Mouse (Mus musculus) neural tube, embryonic 12.5 days (tissue): ENCODE results near the gene Prss22. TPM values are rescaled to one million over a fixed set of nuclear protein-coding genes. Genes with fewer than 3 reads are reported as not detected.

Source experiments
- ATAC-seq: fragments of 200-750 bp; cut with Nextera tagmentation; 2 replicates; pipeline ENCODE4 v1.8.0; 2017; ENCODE audit warnings: low read depth, mild to moderate bottlenecking, moderate TSS enrichment, moderate library complexity; ENCODE audit not compliant: low FRiP score
- H3K27ac ChIP-seq: fragments of 300-500 bp; sonication (generic); 2 replicates; pipeline ENCODE4 v1.5.1; 2016
- H3K27me3 ChIP-seq: fragments of 300-500 bp; sonication (generic); replicated peaks from 2 replicates; pipeline ENCODE4 v1.6.1; 2016; ENCODE audit warnings: mild to moderate bottlenecking
- H3K36me3 ChIP-seq: fragments of 300-500 bp; sonication (generic); 2 replicates; pipeline ENCODE4 v1.6.1; 2016; ENCODE audit warnings: mild to moderate bottlenecking
- H3K4me1 ChIP-seq: fragments of 300-500 bp; sonication (generic); 2 replicates; pipeline ENCODE4 v1.6.1; 2016
- H3K4me2 ChIP-seq: fragments of 300-500 bp; sonication (generic); replicated peaks from 2 replicates; pipeline ENCODE4 v1.6.1; 2016; ENCODE audit warnings: mild to moderate bottlenecking
- H3K4me3 ChIP-seq: fragments of 300-500 bp; sonication (generic); 2 replicates; pipeline ENCODE4 v1.5.1; 2016
- H3K9ac ChIP-seq: fragments of 300-500 bp; sonication (generic); 2 replicates; pipeline ENCODE4 v1.6.1; 2016; ENCODE audit warnings: mild to moderate bottlenecking
- H3K9me3 ChIP-seq: fragments of 300-500 bp; sonication (generic); 2 replicates; pipeline ENCODE4 v1.6.1; 2016; ENCODE audit warnings: mild to moderate bottlenecking
- WGBS: fragments of 180-500 bp; shearing (Covaris S2); methylation state at CpG from one replicate; pipeline ENCODE4 v1.1.7; 2016; 5-methylcytosine and 5-hydroxymethylcytosine counted together
- polyA plus RNA-seq: library from polyadenylated mRNA; unstranded; fragments of >200 nt; fragmentation: Nextera tagmentation; extraction: Ambion mirVana; gene quantifications from 2 replicates; pipeline ENCODE4 v1.2.1, GENCODE M21; 2016

Prss22 gene
- polyA plus RNA-seq, 1 experiment from 2014 or later = 0.24 TPM

- no peak overlapping the region for H3K9ac ChIP-seq
- H3K4me2 ChIP-seq = no peak overlapping the region
- H3K4me3 ChIP-seq = no peak overlapping the region
- ATAC-seq = no peak
- H3K9me3 ChIP-seq = no peaks in the 10 kb centered on the region
- H3K4me1 ChIP-seq = no peaks in the 10 kb centered on the region
- 88% methylated on average over 5 of the region's 5 CpGs for WGBS
- H3K36me3 ChIP-seq = no peaks in the 10 kb centered on the region
- no peak overlapping the region for H3K27ac ChIP-seq
- no peaks in the 10 kb centered on the region for H3K27me3 ChIP-seq
Observed at GRCm38 (mm10) chr17:24014433-24014965, 16.6 kb upstream of the Prss22 start.

GRCm38 (mm10) chr17:24012921-24013320, 15.0 kb upstream of the Prss22 start:
- Histone ChIP-seq H3K9me3 (no peaks in the 10 kb centered on the region), H3K4me1 (no peaks in the 10 kb centered on the region), H3K4me2 (no peak overlapping the region), H3K27me3 (no peaks in the 10 kb centered on the region), H3K36me3 (no peaks in the 10 kb centered on the region), H3K4me3 (no peak overlapping the region), H3K27ac (no peak overlapping the region), H3K9ac (no peak overlapping the region)
- ATAC-seq = no peak
- WGBS = 79% methylated on average over 2 of the region's 2 CpGs

- Histone ChIP-seq H3K36me3 (no peaks in the 10 kb centered on the region), H3K9me3 (no peaks in the 10 kb centered on the region), H3K9ac (no peak overlapping the region), H3K27me3 (no peaks in the 10 kb centered on the region), H3K4me1 (no peaks in the 10 kb centered on the region), H3K4me3 (no peak overlapping the region), H3K27ac (no peak overlapping the region), H3K4me2 (no peak overlapping the region)
- 38% methylated on average over 5 of the region's 5 CpGs for WGBS
- no peak for ATAC-seq
Observed at GRCm38 (mm10) chr17:24009617-24010016, 11.7 kb upstream of the Prss22 start.

- H3K4me1 ChIP-seq = no peaks in the 10 kb centered on the region
- H3K27ac ChIP-seq = no peak overlapping the region
- no peak for ATAC-seq
- no peaks in the 10 kb centered on the region for H3K9me3 ChIP-seq
- H3K4me2 ChIP-seq = no peak overlapping the region
- H3K9ac ChIP-seq = no peak overlapping the region
- H3K36me3 ChIP-seq = no peaks in the 10 kb centered on the region
- no peak overlapping the region for H3K4me3 ChIP-seq
- 75% methylated on average over 4 of the region's 4 CpGs for WGBS
- H3K27me3 ChIP-seq = no peaks in the 10 kb centered on the region
Observed at GRCm38 (mm10) chr17:24008105-24008504, 10.2 kb upstream of the Prss22 start.

- no peaks in the 10 kb centered on the region for H3K9me3 ChIP-seq
- H3K9ac ChIP-seq = no peak overlapping the region
- no peak overlapping the region for H3K4me3 ChIP-seq
- H3K36me3 ChIP-seq = no peaks in the 10 kb centered on the region
- H3K4me1 ChIP-seq = no peaks in the 10 kb centered on the region
- WGBS = 81% methylated on average over 1 of the region's 1 CpGs
- no peak for ATAC-seq
- H3K27me3 ChIP-seq = no peaks in the 10 kb centered on the region
- H3K4me2 ChIP-seq = no peak overlapping the region
- H3K27ac ChIP-seq = no peak overlapping the region
Observed at GRCm38 (mm10) chr17:24007391-24007790, 9.5 kb upstream of the Prss22 start.

- ATAC-seq = no peak
- H3K4me3 ChIP-seq = no peak overlapping the region
- no peaks in the 10 kb centered on the region for H3K9me3 ChIP-seq
- H3K27me3 ChIP-seq = no peaks in the 10 kb centered on the region
- no peak overlapping the region for H3K27ac ChIP-seq
- no peak overlapping the region for H3K4me2 ChIP-seq
- WGBS = 46% methylated on average over 2 of the region's 2 CpGs
- H3K4me1 ChIP-seq = no peaks in the 10 kb centered on the region
- no peak overlapping the region for H3K9ac ChIP-seq
- H3K36me3 ChIP-seq = no peaks in the 10 kb centered on the region
Observed at GRCm38 (mm10) chr17:24006930-24007329, 9.0 kb upstream of the Prss22 start.

GRCm38 (mm10) chr17:24005049-24005448, 7.1 kb upstream of the Prss22 start:
- Histone ChIP-seq H3K27ac (no peak overlapping the region), H3K27me3 (no peaks in the 10 kb centered on the region), H3K4me1 (no peaks in the 10 kb centered on the region), H3K9ac (no peak overlapping the region), H3K4me2 (no peak overlapping the region), H3K36me3 (no peaks in the 10 kb centered on the region), H3K9me3 (no peaks in the 10 kb centered on the region), H3K4me3 (no peak overlapping the region)
- no peak for ATAC-seq
- 96% methylated on average over 3 of the region's 3 CpGs for WGBS

GRCm38 (mm10) chr17:24004071-24004665, 6.3 kb upstream of the Prss22 start:
- Histone ChIP-seq H3K27ac (no peak overlapping the region), H3K4me1 (no peaks in the 10 kb centered on the region), H3K27me3 (no peaks in the 10 kb centered on the region), H3K4me2 (no peak overlapping the region), H3K9ac (no peak overlapping the region), H3K9me3 (no peaks in the 10 kb centered on the region), H3K36me3 (no peaks in the 10 kb centered on the region), H3K4me3 (no peak overlapping the region)
- ATAC-seq = no peak
- WGBS = 93% methylated on average over 14 of the region's 14 CpGs

- Histone ChIP-seq H3K9me3 (no peaks in the 10 kb centered on the region), H3K4me2 (no peak overlapping the region), H3K36me3 (no peaks in the 10 kb centered on the region), H3K27me3 (no peaks in the 10 kb centered on the region; the same call in 1 of the 2 replicates), H3K9ac (no peak overlapping the region), H3K4me3 (no peak overlapping the region), H3K27ac (no peak overlapping the region), H3K4me1 (no peaks in the 10 kb centered on the region)
- 60% methylated on average over 5 of the region's 5 CpGs for WGBS
- ATAC-seq = no peak
Observed at GRCm38 (mm10) chr17:24000404-24000803, 2.5 kb upstream of the Prss22 start.

- ATAC-seq = no peak
- 70% methylated on average over 6 of the region's 6 CpGs for WGBS
- no peak overlapping the region for H3K27ac ChIP-seq
Observed at GRCm38 (mm10) chr17:23998383-23998782, 483 bp upstream of the Prss22 start.

GRCm38 (mm10) chr17:23995421-23995820, 2.5 kb downstream of the Prss22 start:
- no peaks in the 10 kb centered on the region for H3K36me3 ChIP-seq
- WGBS = 26% methylated on average over 1 of the region's 1 CpGs

More at GRCm38 (mm10) chr17:23998383-23998782, 483 bp upstream of the Prss22 start:
- Histone ChIP-seq H3K9ac (no peak overlapping the region), H3K4me2 (no peak overlapping the region), H3K4me1 (0 out of 2 replicates have a peak, but pooled peaks cover 3% of the 10 kb centered on the region), H3K9me3 (no peaks in the 10 kb centered on the region), H3K4me3 (no peak overlapping the region), H3K27me3 (no peaks in the 10 kb centered on the region; the same call in 1 of the 2 replicates), H3K36me3 (no peaks in the 10 kb centered on the region)

GRCm38 (mm10) chr17:23994667-23995066, 3.2 kb downstream of the Prss22 start:
- no peak overlapping the region for H3K27ac ChIP-seq
- H3K4me1 ChIP-seq = 0 out of 2 replicates have a peak, but pooled peaks cover 3% of the 10 kb centered on the region
- H3K9me3 ChIP-seq = no peaks in the 10 kb centered on the region
- 74% methylated on average over 7 of the region's 7 CpGs for WGBS
- no peak overlapping the region for H3K4me3 ChIP-seq
- no peaks in the 10 kb centered on the region for H3K36me3 ChIP-seq
- no peak for ATAC-seq
- no peaks in the 10 kb centered on the region; the same call in 1 of the 2 replicates for H3K27me3 ChIP-seq
- no peak overlapping the region for H3K4me2 ChIP-seq
- H3K9ac ChIP-seq = no peak overlapping the region

More at GRCm38 (mm10) chr17:23995421-23995820, 2.5 kb downstream of the Prss22 start:
- H3K4me2 ChIP-seq = no peak overlapping the region
- H3K4me3 ChIP-seq = no peak overlapping the region
- H3K9me3 ChIP-seq = no peaks in the 10 kb centered on the region
- no peaks in the 10 kb centered on the region; the same call in 1 of the 2 replicates for H3K27me3 ChIP-seq
- H3K27ac ChIP-seq = no peak overlapping the region
- no peak overlapping the region for H3K9ac ChIP-seq
- H3K4me1 ChIP-seq = 0 out of 2 replicates have a peak, but pooled peaks cover 3% of the 10 kb centered on the region
- ATAC-seq = no peak
